Mouse (Mus musculus) hindbrain, embryonic 16.5 days (tissue): ENCODE results near the gene Dpf1. TPM values are rescaled to one million over a fixed set of nuclear protein-coding genes. Genes with fewer than 3 reads are reported as not detected.

Experiments used
- ATAC-seq: fragments of 200-750 bp; cut with Nextera tagmentation; 2 replicates; pipeline ENCODE4 v1.8.0; 2017; ENCODE audit warnings: moderate TSS enrichment, moderate library complexity
- H3K27ac ChIP-seq: fragments of 300-500 bp; sonication (generic); 2 replicates; pipeline ENCODE4 v1.5.1; 2014; ENCODE audit warnings: low read depth, mild to moderate bottlenecking, control low read depth, low read length, moderate library complexity
- H3K27me3 ChIP-seq: fragments of 300-500 bp; sonication (generic); replicated peaks from 2 replicates; pipeline ENCODE4 v1.6.1; 2014; ENCODE audit warnings: low read length; ENCODE audit not compliant: control insufficient read depth, insufficient read depth
- H3K36me3 ChIP-seq: fragments of 300-500 bp; sonication (generic); 2 replicates; pipeline ENCODE4 v1.6.1; 2014; ENCODE audit warnings: mild to moderate bottlenecking, low read length, moderate library complexity, mixed read lengths; ENCODE audit not compliant: control insufficient read depth, insufficient read depth
- H3K4me1 ChIP-seq: fragments of 300-500 bp; sonication (generic); 2 replicates; pipeline ENCODE4 v1.6.1; 2014; ENCODE audit warnings: low read depth, low read length; ENCODE audit not compliant: control insufficient read depth, insufficient read depth
- H3K4me2 ChIP-seq: fragments of 300-500 bp; sonication (generic); 2 replicates; pipeline ENCODE4 v1.6.1; 2014; ENCODE audit warnings: mild to moderate bottlenecking, low read length, control low read depth, moderate library complexity
- H3K4me3 ChIP-seq: fragments of 300-500 bp; sonication (generic); 2 replicates; pipeline ENCODE4 v1.5.1; 2014; ENCODE audit warnings: mild to moderate bottlenecking, low read length, control low read depth, moderate library complexity
- H3K9ac ChIP-seq: fragments of 300-500 bp; sonication (generic); 2 replicates; pipeline ENCODE4 v1.6.1; 2014; ENCODE audit warnings: low read depth, mild to moderate bottlenecking, control low read depth, low read length, moderate library complexity
- H3K9me3 ChIP-seq: fragments of 300-500 bp; sonication (generic); 2 replicates; pipeline ENCODE4 v1.6.1; 2014; ENCODE audit warnings: mild to moderate bottlenecking, low read length, moderate library complexity; ENCODE audit not compliant: control insufficient read depth
- WGBS: fragments of 180-500 bp; shearing (Covaris S2); extraction: QIAGEN DNeasy Blood & Tissue Kit; methylation state at CpG from one replicate; pipeline ENCODE4 v1.1.7; 2014; 5-methylcytosine and 5-hydroxymethylcytosine counted together
- polyA plus RNA-seq: library from polyadenylated mRNA; unstranded; fragments of >200 nt; fragmentation: Nextera tagmentation; extraction: Ambion mirVana; gene quantifications from 2 replicates; pipeline ENCODE4 v1.2.1, GENCODE M21; 2015

Dpf1 gene
- polyA plus RNA-seq, 1 experiment from 2014 or later: 166 TPM

- Histone ChIP-seq H3K36me3 (no peaks in the 10 kb centered on the region), H3K4me2 (peak overlapping the region; percentile 83), H3K27ac (peak overlapping the region; percentile 79), H3K4me1 (peaks cover 32% of the 10 kb centered on the region), H3K27me3 (no peaks in the 10 kb centered on the region), H3K9me3 (no peaks in the 10 kb centered on the region), H3K9ac (peak overlapping the region; percentile 24; the same call in 1 of the 2 replicates), H3K4me3 (peak overlapping the region; percentile 75)
- WGBS: 23% methylated on average over 7 of the region's 7 CpGs
- no peak for ATAC-seq
Observed at GRCm38 (mm10) chr7:29306108-29306507, 2.4 kb downstream of the Dpf1 start.

DNA sequence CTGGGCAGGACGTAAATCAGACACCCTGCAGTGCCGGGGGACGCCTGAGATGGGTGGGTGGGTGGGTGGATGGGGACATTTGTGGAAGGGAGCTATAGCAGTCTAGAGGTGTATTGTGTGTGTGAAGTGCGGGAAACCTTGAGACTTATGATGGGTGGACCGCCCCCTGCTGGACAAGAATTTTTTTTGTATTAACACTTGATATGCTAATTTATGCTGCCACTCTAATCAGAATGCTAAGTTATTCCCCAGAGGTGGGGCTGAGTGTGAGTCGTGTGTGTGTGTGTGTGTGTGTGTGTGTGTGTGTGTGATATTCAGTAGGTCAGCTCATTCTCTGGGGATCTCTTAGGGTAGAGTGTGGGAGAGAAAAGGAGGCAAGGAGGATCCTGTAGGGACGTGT is 2.9 kb downstream of the Dpf1 start:
- H3K27me3 ChIP-seq: no peaks in the 10 kb centered on the region
- peak overlapping the region; percentile 73 for H3K4me3 ChIP-seq
- H3K9me3 ChIP-seq: no peaks in the 10 kb centered on the region
- no peak for ATAC-seq
- H3K4me2 ChIP-seq: peak overlapping the region; percentile 83
- H3K36me3 ChIP-seq: peaks cover 4% of the 10 kb centered on the region; the same call in 1 of the 2 replicates
- WGBS: 24% methylated on average over 7 of the region's 7 CpGs
- H3K4me1 ChIP-seq: peaks cover 32% of the 10 kb centered on the region
- no peak overlapping the region; the same call in none of the 2 replicates for H3K27ac ChIP-seq
- H3K9ac ChIP-seq: no peak overlapping the region

DNA sequence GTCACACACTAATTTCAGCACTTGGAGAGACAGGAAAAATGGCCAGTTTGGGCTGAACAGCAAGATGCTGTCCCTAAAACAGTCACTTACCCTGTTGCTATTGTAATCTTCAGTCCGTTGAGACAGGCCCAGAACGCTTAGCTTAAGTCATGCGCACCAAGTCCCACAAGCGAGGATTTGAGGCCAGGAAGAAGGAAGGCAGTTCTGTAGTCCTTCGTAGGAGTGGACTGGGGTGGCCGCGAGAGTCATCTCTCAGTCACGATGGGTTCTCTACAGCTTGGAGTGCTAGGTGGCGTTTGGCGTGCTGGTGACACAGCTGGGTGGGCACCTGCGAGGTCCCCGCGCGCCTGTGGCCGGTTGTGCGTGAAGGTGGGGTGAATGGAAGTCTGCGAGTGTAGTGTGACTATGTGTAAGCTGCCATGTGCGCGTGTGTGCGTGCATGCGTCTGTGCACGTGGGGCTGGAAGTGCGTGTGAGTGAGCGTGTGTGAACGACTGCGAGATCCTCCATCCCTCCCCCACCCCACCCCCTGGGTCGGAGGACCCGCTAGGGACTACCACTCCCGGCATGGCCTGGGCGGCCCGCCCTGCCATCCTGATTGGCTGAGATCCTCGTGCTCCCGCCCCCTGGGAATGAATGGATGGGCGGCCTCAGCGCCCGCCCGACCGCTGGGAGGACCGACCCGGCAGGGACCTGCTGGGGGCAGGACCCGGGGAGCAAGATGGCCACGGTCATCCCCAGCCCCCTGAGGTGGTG is 3.8 kb downstream of the Dpf1 start:
- Histone ChIP-seq H3K4me3 (peak overlapping the region; percentile 73), H3K36me3 (peaks cover 7% of the 10 kb centered on the region; the same call in 1 of the 2 replicates), H3K4me2 (peak overlapping the region; percentile 83), H3K9me3 (no peaks in the 10 kb centered on the region), H3K27me3 (no peaks in the 10 kb centered on the region), H3K9ac (peak overlapping the region; percentile 81), H3K27ac (peak overlapping the region; percentile 71), H3K4me1 (peaks cover 34% of the 10 kb centered on the region)
- whole genome bisulfite sequencing: under 1% methylated on average over 39 of the region's 42 CpGs
- peak; percentile 78 for ATAC-seq

GRCm38 (mm10) chr7:29309221-29309721 is 5.5 kb downstream of the Dpf1 start:
- Histone ChIP-seq H3K36me3 (peaks cover 7% of the 10 kb centered on the region; the same call in 1 of the 2 replicates), H3K4me2 (peak overlapping the region; percentile 83), H3K4me3 (peak overlapping the region; percentile 73), H3K27me3 (no peaks in the 10 kb centered on the region), H3K4me1 (peaks cover 51% of the 10 kb centered on the region), H3K27ac (peak overlapping the region; percentile 52; the same call in 1 of the 2 replicates), H3K9me3 (no peaks in the 10 kb centered on the region), H3K9ac (peak overlapping the region; percentile 81)
- WGBS: 1% methylated on average over 36 of the region's 36 CpGs
- no peak for ATAC-seq

GRCm38 (mm10) chr7:29309749-29310148 is 6.0 kb downstream of the Dpf1 start:
- Histone ChIP-seq H3K27ac (no peak overlapping the region), H3K9ac (peak overlapping the region; percentile 81), H3K9me3 (no peaks in the 10 kb centered on the region), H3K36me3 (peaks cover 7% of the 10 kb centered on the region; the same call in 1 of the 2 replicates), H3K4me2 (peak overlapping the region; percentile 83), H3K4me1 (peaks cover 55% of the 10 kb centered on the region), H3K4me3 (peak overlapping the region; percentile 73), H3K27me3 (no peaks in the 10 kb centered on the region)
- WGBS: 6% methylated on average over 5 of the region's 5 CpGs
- ATAC-seq: no peak

DNA sequence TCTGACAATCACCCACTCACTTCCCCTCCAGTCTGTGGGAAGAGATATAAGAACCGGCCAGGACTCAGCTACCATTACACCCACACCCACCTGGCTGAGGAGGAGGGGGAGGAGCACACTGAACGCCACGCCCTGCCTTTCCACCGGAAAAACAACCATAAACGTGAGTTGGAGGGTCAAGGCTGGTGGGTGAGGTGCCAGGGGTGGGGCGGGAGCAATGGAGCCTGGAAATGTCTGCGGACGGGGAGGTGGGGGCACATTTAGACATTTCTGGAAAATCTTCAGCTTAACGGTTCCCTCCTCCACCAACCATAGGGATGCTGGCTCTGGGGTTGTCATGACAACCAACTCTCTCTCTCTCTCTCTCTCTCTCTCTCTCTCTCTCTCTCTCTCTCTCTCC is 9.3 kb downstream of the Dpf1 start:
- peaks cover 67% of the 10 kb centered on the region for H3K4me1 ChIP-seq
- H3K4me2 ChIP-seq: peak overlapping the region; percentile 40
- H3K27me3 ChIP-seq: no peaks in the 10 kb centered on the region
- no peak overlapping the region for H3K9ac ChIP-seq
- H3K27ac ChIP-seq: peak overlapping the region; percentile 26; the same call in 1 of the 2 replicates
- 20% methylated on average over 9 of the region's 9 CpGs for WGBS
- H3K9me3 ChIP-seq: no peaks in the 10 kb centered on the region
- H3K36me3 ChIP-seq: peaks cover 7% of the 10 kb centered on the region; the same call in 1 of the 2 replicates
- H3K4me3 ChIP-seq: no peak overlapping the region
- no peak for ATAC-seq

DNA sequence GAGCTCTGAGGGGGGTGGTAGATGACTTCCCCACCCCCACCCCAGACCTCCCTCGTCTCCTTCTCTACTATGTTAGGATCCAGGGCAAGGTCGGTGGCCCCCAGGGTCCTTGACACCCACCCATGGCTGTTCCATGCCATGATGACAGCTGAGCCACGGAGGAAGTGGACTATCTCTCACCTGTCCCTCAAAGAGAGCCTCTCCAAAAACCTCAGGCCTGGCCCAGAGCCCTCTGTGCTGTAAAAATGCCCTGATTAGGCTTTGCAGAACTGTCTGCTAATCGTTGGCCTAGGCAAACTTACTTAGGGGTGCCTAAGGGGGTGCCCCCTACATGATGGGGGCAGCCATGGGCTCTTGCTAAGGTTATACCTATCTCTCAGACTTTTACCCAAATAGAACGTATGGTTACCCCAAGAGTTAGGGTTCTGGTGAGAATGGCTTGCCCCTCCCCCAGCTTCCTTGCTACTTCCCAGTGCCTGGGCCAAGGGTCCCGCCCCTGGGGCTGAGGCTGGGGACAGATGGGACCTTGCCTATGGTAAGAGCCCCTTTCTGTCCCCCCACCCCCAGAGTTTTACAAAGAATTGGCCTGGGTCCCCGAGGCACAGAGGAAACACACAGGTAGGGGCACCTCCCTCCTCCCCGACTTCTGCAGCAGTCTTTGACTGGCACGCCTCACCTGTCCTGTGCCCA is 10.0 kb downstream of the Dpf1 start:
- Histone ChIP-seq H3K9me3 (no peaks in the 10 kb centered on the region), H3K4me2 (peak overlapping the region; percentile 16), H3K4me1 (peaks cover 74% of the 10 kb centered on the region), H3K9ac (peak overlapping the region; percentile 39), H3K27me3 (no peaks in the 10 kb centered on the region), H3K36me3 (peaks cover 7% of the 10 kb centered on the region; the same call in 1 of the 2 replicates), H3K4me3 (no peak overlapping the region), H3K27ac (peak overlapping the region; percentile 42; the same call in 1 of the 2 replicates)
- WGBS: 45% methylated on average over 9 of the region's 9 CpGs
- ATAC-seq: no peak

- Histone ChIP-seq H3K27ac (peak overlapping the region; percentile 90), H3K9ac (peak overlapping the region; percentile 55; the same call in 1 of the 2 replicates), H3K36me3 (peaks cover 7% of the 10 kb centered on the region; the same call in 1 of the 2 replicates), H3K4me3 (no peak overlapping the region), H3K4me1 (peaks cover 76% of the 10 kb centered on the region), H3K4me2 (peak overlapping the region; percentile 28), H3K27me3 (no peaks in the 10 kb centered on the region), H3K9me3 (no peaks in the 10 kb centered on the region)
- ATAC-seq: peak; percentile 35
- WGBS: 37% methylated on average over 13 of the region's 13 CpGs
Observed at GRCm38 (mm10) chr7:29314844-29315628, 11.3 kb downstream of the Dpf1 start.
